ENCODE assay signal across 8 mouse cellular contexts in the genomic region with DNA sequence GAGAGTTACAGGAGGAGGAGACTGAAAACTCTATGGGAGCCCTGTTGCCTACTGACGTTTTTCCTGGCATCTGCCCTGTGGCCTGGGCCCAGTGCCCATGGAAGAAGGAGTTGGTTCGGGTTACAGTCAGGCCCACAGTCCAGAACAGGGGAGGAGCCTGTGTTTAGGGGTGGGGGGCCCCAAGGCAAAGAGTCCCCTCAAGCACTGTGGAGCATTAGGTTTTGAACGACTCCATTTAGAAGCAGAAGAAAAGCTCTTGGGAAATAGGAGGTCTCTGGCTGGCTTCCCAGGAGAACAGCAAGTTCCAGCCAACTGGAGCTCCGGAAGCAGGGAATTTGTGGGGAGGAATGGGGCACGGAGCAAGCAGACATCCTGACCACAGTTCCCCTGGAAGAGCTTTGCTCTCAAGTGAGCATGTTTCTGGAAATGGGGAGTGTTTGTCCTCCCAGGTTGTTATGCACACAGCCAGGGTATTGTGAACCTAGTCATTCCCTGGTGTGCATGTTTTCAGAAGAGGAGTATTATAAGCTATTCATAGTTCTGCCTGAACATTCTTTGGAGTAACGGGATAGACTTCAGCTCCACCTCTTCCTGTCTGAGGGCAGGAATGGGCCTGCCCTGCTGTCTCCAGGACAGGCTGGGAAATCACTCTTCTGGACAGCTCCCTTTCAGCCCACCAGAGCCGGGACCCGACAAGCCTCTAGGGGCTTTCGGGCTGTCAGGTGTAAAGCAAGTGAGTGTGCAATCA. TPM values are rescaled to one million over a fixed set of nuclear protein-coding genes. Genes with fewer than 3 reads are reported as not detected.
DNase-seq lines count a peak whose midpoint lies in the region; ATAC-seq and TF ChIP-seq lines count a peak whose summit lies in the region.

No protein-coding gene starts in this region.

- no peak for TF ChIP-seq EP300 in stomach, postnatal 0 days (optimal IDR thresholded peaks at IDR 0.05)

- peaks cover 33% of the 10 kb centered on the region for H3K4me1 ChIP-seq in midbrain, embryonic 13.5 days (replicated peaks)
- 0 out of 2 replicates have a peak, but pooled peaks cover 3% of the 10 kb centered on the region for H3K4me1 ChIP-seq in stomach, postnatal 0 days (replicated peaks; ENCODE audit: control insufficient read depth, insufficient read depth)

- WGBS in midbrain, embryonic 13.5 days: 29% methylated on average over 9 of the region's 9 CpGs
- WGBS in stomach, postnatal 0 days: 7% methylated on average over 9 of the region's 9 CpGs

- peak overlapping the region; percentile 44; the same call in 1 of the 2 replicates for H3K27ac ChIP-seq in midbrain, embryonic 13.5 days
- H3K27ac ChIP-seq in stomach, postnatal 0 days (replicated peaks): peak overlapping the region; percentile 93

- peak; percentile 74 for ATAC-seq in midbrain, embryonic 13.5 days
- ATAC-seq in stomach, postnatal 0 days (ENCODE audit: low FRiP score, low TSS enrichment): peak; percentile 77
- ATAC-seq in inflammation-experienced regulatory T-cells, adult 6 months: no peak

- no peak overlapping the region for H3K4me2 ChIP-seq in midbrain, embryonic 13.5 days (replicated peaks)
- peak overlapping the region; percentile 42 for H3K4me2 ChIP-seq in stomach, postnatal 0 days (replicated peaks; ENCODE audit: low read depth)

- H3K27me3 ChIP-seq in midbrain, embryonic 13.5 days: no peaks in the 10 kb centered on the region; the same call in 1 of the 2 replicates
- H3K27me3 ChIP-seq in stomach, postnatal 0 days (ENCODE audit: control insufficient read depth, insufficient read depth, low read length): no peaks in the 10 kb centered on the region

- TF ChIP-seq CTCF in stomach, postnatal 0 days (IDR thresholded peaks at IDR 0.05; ENCODE audit: low read depth): no peak

- peak; percentile 57 for DNase-seq in adrenal gland, postnatal 25 days
- peak; percentile 58 for DNase-seq in embryo, embryonic 11 days
- peak; percentile 86 for DNase-seq in gastrocnemius, postnatal 25 days
- DNase-seq in hindlimb bud, embryonic 11.5 days (ENCODE audit: extremely low spot score, low read depth, low spot score): peak; percentile 12
- DNase-seq in left cerebral cortex, adult 18-20 months (ENCODE audit: low spot score in 2 of 2): peak; percentile 63 to 77
- DNase-seq in stomach, postnatal 0 days (ENCODE audit: low spot score): peak; percentile 63

- H3K36me3 ChIP-seq in midbrain, embryonic 13.5 days: no peaks in the 10 kb centered on the region
- H3K36me3 ChIP-seq in stomach, postnatal 0 days (ENCODE audit: control insufficient read depth, insufficient read depth, low read length): no peaks in the 10 kb centered on the region

- H3K9me3 ChIP-seq in midbrain, embryonic 13.5 days: no peaks in the 10 kb centered on the region
- no peaks in the 10 kb centered on the region for H3K9me3 ChIP-seq in stomach, postnatal 0 days (ENCODE audit: control insufficient read depth, low read length)

- no peak overlapping the region for H3K9ac ChIP-seq in midbrain, embryonic 13.5 days (replicated peaks)
- H3K9ac ChIP-seq in stomach, postnatal 0 days (ENCODE audit: low read length): no peak overlapping the region

- H3K4me3 ChIP-seq in midbrain, embryonic 13.5 days (replicated peaks): no peak overlapping the region
- H3K4me3 ChIP-seq in stomach, postnatal 0 days (ENCODE audit: low read depth, low read length): no peak overlapping the region; the same call in 1 of the 2 replicates

RNA-seq across cellular contexts. Expression of gene Lgalsl, which starts 28.2 kb away (rescaled TPM):
- 26.2 and 32.5 TPM in 2 replicates for total RNA-seq in adrenal gland, postnatal 25 days (2021)
- total RNA-seq in gastrocnemius, postnatal 25 days (2021): 10 to 100 TPM; 64.0 to 79.7 TPM
- total RNA-seq in left cerebral cortex, adult 18-20 months (2021): 10 to 100 TPM; 77.9 to 85.3 TPM
- polyA plus RNA-seq in midbrain, embryonic 13.5 days (2015; fragmentation: Nextera tagmentation; extraction: Ambion mirVana): 49.4 and 52.4 TPM in 2 replicates
- polyA plus RNA-seq in stomach, postnatal 0 days (2015; fragmentation: Nextera tagmentation; extraction: Ambion mirVana): 85.2 and 94.2 TPM in 2 replicates
- polyA plus RNA-seq in inflammation-experienced regulatory T-cells, adult 6 months (2017; shearing (Covaris generic)): 10 to 100 TPM; 15.8 to 23.3 (median 15.8) TPM

Comparison
In these comparisons a context has a peak if more than half of its experiments do, and no peak if none do; other contexts are left out.
1. DNase-seq: peak in every context shown above with its lines; median percentile 86 in gastrocnemius, postnatal 25 days; 70 in left cerebral cortex, adult 18-20 months; 63 in stomach, postnatal 0 days; 58 in embryo, embryonic 11 days; 57 in adrenal gland, postnatal 25 days; 12 in hindlimb bud, embryonic 11.5 days.